Mouse (Mus musculus) liver, embryonic 13.5 days (tissue): Measurements from ENCODE around the gene Ptk7. TPM values are rescaled to one million over a fixed set of nuclear protein-coding genes. Genes with fewer than 3 reads are reported as not detected.

Source experiments
- ATAC-seq: fragments of 200-750 bp; cut with Nextera tagmentation; 2 replicates; pipeline ENCODE4 v1.8.0; 2017; ENCODE audit warnings: low read depth, mild to moderate bottlenecking, moderate number of reproducible peaks, moderate library complexity
- DNase-seq: peaks from one replicate; pipeline ENCODE4 v3.0.0; 2022
- H3K27ac ChIP-seq: fragments of 300-500 bp; sonication (generic); 2 replicates; pipeline ENCODE4 v1.5.1; 2015; ENCODE audit warnings: moderate library complexity, mild to moderate bottlenecking, inconsistent platforms
- H3K27me3 ChIP-seq: fragments of 300-500 bp; sonication (generic); 2 replicates; pipeline ENCODE4 v1.6.1; 2015; ENCODE audit warnings: mild to moderate bottlenecking, inconsistent platforms
- H3K36me3 ChIP-seq: fragments of 300-500 bp; sonication (generic); 2 replicates; pipeline ENCODE4 v1.6.1; 2015; ENCODE audit warnings: mild to moderate bottlenecking, inconsistent platforms
- H3K4me1 ChIP-seq: fragments of 300-500 bp; sonication (generic); replicated peaks from 2 replicates; pipeline ENCODE4 v1.6.1; 2015; ENCODE audit warnings: inconsistent platforms
- H3K4me2 ChIP-seq: fragments of 300-500 bp; sonication (generic); 2 replicates; pipeline ENCODE4 v1.6.1; 2015; ENCODE audit warnings: inconsistent platforms, mild to moderate bottlenecking, moderate library complexity
- H3K4me3 ChIP-seq: fragments of 300-500 bp; sonication (generic); replicated peaks from 2 replicates; pipeline ENCODE4 v1.5.1; 2015; ENCODE audit warnings: mild to moderate bottlenecking, inconsistent platforms
- H3K9ac ChIP-seq: fragments of 300-500 bp; sonication (generic); 2 replicates; pipeline ENCODE4 v1.6.1; 2015; ENCODE audit warnings: mild to moderate bottlenecking, inconsistent platforms
- H3K9me3 ChIP-seq: fragments of 300-500 bp; sonication (generic); replicated peaks from 2 replicates; pipeline ENCODE4 v1.6.1; 2016; ENCODE audit warnings: inconsistent platforms
- WGBS: fragments of 180-500 bp; shearing (Covaris S2); methylation state at CpG from one replicate; pipeline ENCODE4 v1.1.7; 2015; ENCODE audit not compliant: insufficient replicate concordance; 5-methylcytosine and 5-hydroxymethylcytosine counted together
- polyA plus RNA-seq: library from polyadenylated mRNA; unstranded; fragments of >200 nt; fragmentation: Nextera tagmentation; extraction: Ambion mirVana; gene quantifications from 2 replicates; pipeline ENCODE4 v1.2.1, GENCODE M21; 2015

Gene Ptk7
- polyA plus RNA-seq, 1 experiment from 2014 or later = 8.0 TPM

GRCm38 (mm10) chr17:46547923-46548322 lies 81.4 kb downstream of the Ptk7 start:
- peaks cover 36% of the 10 kb centered on the region for H3K4me1 ChIP-seq
- peaks cover 44% of the 10 kb centered on the region for H3K36me3 ChIP-seq
- 39% methylated on average over 3 of the region's 3 CpGs for WGBS
- no peak overlapping the region for H3K4me2 ChIP-seq
- DNase-seq (no peak), ATAC-seq (no peak)
- no peak overlapping the region for H3K9ac ChIP-seq
- H3K27me3 ChIP-seq = peaks cover 47% of the 10 kb centered on the region
- H3K4me3 ChIP-seq = no peak overlapping the region
- no peak overlapping the region for H3K27ac ChIP-seq
- H3K9me3 ChIP-seq = no peaks in the 10 kb centered on the region

DNA sequence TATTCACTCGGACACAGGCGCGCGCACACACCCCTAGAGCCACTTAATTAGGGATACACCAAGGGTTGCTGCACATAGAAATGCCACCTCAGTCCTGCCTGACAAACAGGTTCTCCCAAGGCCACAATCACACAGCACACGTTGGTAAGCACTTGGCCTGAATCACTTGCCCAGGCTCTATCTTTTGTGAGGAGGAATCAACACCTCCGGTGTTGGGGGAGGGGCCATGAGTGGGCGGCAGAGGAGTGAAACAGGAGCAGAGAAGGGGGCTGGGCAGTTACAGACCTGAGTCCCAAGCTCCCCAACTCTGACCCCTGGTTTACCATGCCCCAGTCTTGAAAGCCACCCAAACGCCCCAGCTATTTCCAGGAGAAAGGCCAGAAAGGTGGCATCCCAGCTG lies 82.3 kb downstream of the Ptk7 start:
- H3K27ac ChIP-seq = no peak overlapping the region
- no peak overlapping the region for H3K4me3 ChIP-seq
- H3K9ac ChIP-seq = no peak overlapping the region
- H3K36me3 ChIP-seq = peaks cover 38% of the 10 kb centered on the region
- ATAC-seq (no peak), DNase-seq (no peak)
- 39% methylated on average over 8 of the region's 8 CpGs for WGBS
- H3K27me3 ChIP-seq = peaks cover 47% of the 10 kb centered on the region
- H3K9me3 ChIP-seq = no peaks in the 10 kb centered on the region
- no peak overlapping the region for H3K4me2 ChIP-seq
- H3K4me1 ChIP-seq = peaks cover 29% of the 10 kb centered on the region

GRCm38 (mm10) chr17:46546591-46546990 lies 82.7 kb downstream of the Ptk7 start:
- Histone ChIP-seq H3K36me3 (peaks cover 34% of the 10 kb centered on the region), H3K4me2 (peak overlapping the region; percentile 67), H3K9ac (no peak overlapping the region), H3K27ac (no peak overlapping the region), H3K9me3 (no peaks in the 10 kb centered on the region), H3K4me1 (peaks cover 29% of the 10 kb centered on the region), H3K4me3 (peak overlapping the region; percentile 54), H3K27me3 (peaks cover 47% of the 10 kb centered on the region)
- DNase-seq (no peak), ATAC-seq (no peak)
- WGBS = 26% methylated on average over 7 of the region's 7 CpGs

GRCm38 (mm10) chr17:46545813-46546564 lies 83.3 kb downstream of the Ptk7 start, which contains the start of gene Cul9:
Gene Cul9 (minus strand): TSS chr17:46546388.
- Histone ChIP-seq H3K36me3 (peaks cover 28% of the 10 kb centered on the region), H3K4me3 (peak within 1 kb of the TSS; percentile 54), H3K9me3 (no peaks in the 10 kb centered on the region), H3K27ac (no peak within 1 kb of the TSS), H3K4me1 (peaks cover 29% of the 10 kb centered on the region), H3K4me2 (peak within 1 kb of the TSS; percentile 67), H3K9ac (peak within 1 kb of the TSS; percentile 55), H3K27me3 (peaks cover 47% of the 10 kb centered on the region)
- DNase-seq (no peak), ATAC-seq (no peak; the same call in 1 of the 2 replicates)
- WGBS = 5% methylated on average over 47 of the region's 49 CpGs

GRCm38 (mm10) chr17:46543661-46544060 lies 85.6 kb downstream of the Ptk7 start:
- no peak for ATAC-seq
- H3K36me3 ChIP-seq = peaks cover 7% of the 10 kb centered on the region
- DNase-seq = no peak
- 81% methylated on average over 12 of the region's 12 CpGs for WGBS
- no peak overlapping the region for H3K4me3 ChIP-seq
- H3K9ac ChIP-seq = no peak overlapping the region
- H3K4me2 ChIP-seq = no peak overlapping the region
- H3K9me3 ChIP-seq = no peaks in the 10 kb centered on the region
- H3K4me1 ChIP-seq = peaks cover 26% of the 10 kb centered on the region
- H3K27me3 ChIP-seq = peaks cover 61% of the 10 kb centered on the region
- H3K27ac ChIP-seq = no peak overlapping the region

GRCm38 (mm10) chr17:46525579-46526307 lies 103.6 kb downstream of the Ptk7 start:
- WGBS = 28% methylated on average over 12 of the region's 12 CpGs
- Histone ChIP-seq H3K9me3 (no peaks in the 10 kb centered on the region), H3K4me3 (no peak overlapping the region), H3K4me2 (no peak overlapping the region), H3K36me3 (no peaks in the 10 kb centered on the region), H3K4me1 (no peaks in the 10 kb centered on the region), H3K27me3 (peaks cover 27% of the 10 kb centered on the region), H3K27ac (no peak overlapping the region), H3K9ac (no peak overlapping the region)
- peak; percentile 48 for DNase-seq
- peak; percentile 20; the same call in 1 of the 2 replicates for ATAC-seq

GRCm38 (mm10) chr17:46525065-46525464 lies 104.2 kb downstream of the Ptk7 start:
- 66% methylated on average over 10 of the region's 10 CpGs for WGBS
- H3K9me3 ChIP-seq = no peaks in the 10 kb centered on the region
- DNase-seq (no peak), ATAC-seq (no peak)
- H3K4me1 ChIP-seq = no peaks in the 10 kb centered on the region
- no peak overlapping the region for H3K4me3 ChIP-seq
- no peak overlapping the region for H3K9ac ChIP-seq
- H3K27ac ChIP-seq = no peak overlapping the region
- no peak overlapping the region for H3K4me2 ChIP-seq
- H3K27me3 ChIP-seq = peaks cover 34% of the 10 kb centered on the region
- H3K36me3 ChIP-seq = no peaks in the 10 kb centered on the region

GRCm38 (mm10) chr17:46521963-46522668 lies 107.2 kb downstream of the Ptk7 start:
- 42% methylated on average over 24 of the region's 24 CpGs for WGBS

GRCm38 (mm10) chr17:46521174-46521573 lies 108.1 kb downstream of the Ptk7 start:
- 66% methylated on average over 9 of the region's 9 CpGs for WGBS
- no peaks in the 10 kb centered on the region for H3K9me3 ChIP-seq
- H3K4me1 ChIP-seq = no peaks in the 10 kb centered on the region
- H3K4me3 ChIP-seq = no peak overlapping the region
- DNase-seq (no peak), ATAC-seq (no peak)
- no peak overlapping the region for H3K9ac ChIP-seq
- H3K27ac ChIP-seq = no peak overlapping the region
- no peaks in the 10 kb centered on the region for H3K36me3 ChIP-seq
- H3K27me3 ChIP-seq = peaks cover 42% of the 10 kb centered on the region
- no peak overlapping the region for H3K4me2 ChIP-seq

More at GRCm38 (mm10) chr17:46521963-46522668, 107.2 kb downstream of the Ptk7 start:
- no peak overlapping the region for H3K9ac ChIP-seq
- no peaks in the 10 kb centered on the region for H3K9me3 ChIP-seq
- ATAC-seq (no peak), DNase-seq (no peak)
- no peaks in the 10 kb centered on the region for H3K36me3 ChIP-seq
- H3K4me2 ChIP-seq = no peak overlapping the region
- peaks cover 42% of the 10 kb centered on the region for H3K27me3 ChIP-seq
- H3K4me1 ChIP-seq = no peaks in the 10 kb centered on the region
- H3K4me3 ChIP-seq = no peak overlapping the region
- no peak overlapping the region for H3K27ac ChIP-seq

GRCm38 (mm10) chr17:46520385-46520979 lies 108.8 kb downstream of the Ptk7 start:
- Histone ChIP-seq H3K4me2 (peak overlapping the region; percentile 33), H3K9ac (no peak overlapping the region), H3K27ac (no peak overlapping the region), H3K27me3 (peaks cover 42% of the 10 kb centered on the region), H3K36me3 (no peaks in the 10 kb centered on the region), H3K9me3 (no peaks in the 10 kb centered on the region), H3K4me3 (no peak overlapping the region; the same call in 1 of the 2 replicates), H3K4me1 (no peaks in the 10 kb centered on the region)
- ATAC-seq (no peak), DNase-seq (no peak)
- WGBS = 21% methylated on average over 25 of the region's 25 CpGs

- H3K27me3 ChIP-seq = peaks cover 38% of the 10 kb centered on the region
- H3K4me3 ChIP-seq = no peak overlapping the region
- no peaks in the 10 kb centered on the region for H3K4me1 ChIP-seq
- H3K36me3 ChIP-seq = no peaks in the 10 kb centered on the region
- H3K27ac ChIP-seq = no peak overlapping the region
- 42% methylated on average over 10 of the region's 10 CpGs for WGBS
- no peaks in the 10 kb centered on the region for H3K9me3 ChIP-seq
- no peak for DNase-seq
- no peak for ATAC-seq
- H3K9ac ChIP-seq = no peak overlapping the region
- peak overlapping the region; percentile 33 for H3K4me2 ChIP-seq
Measured at GRCm38 (mm10) chr17:46519971-46520370, 109.3 kb downstream of the Ptk7 start.
